In genomic region chr17:16218623-16219022, GRCm38 (mm10) we compare ENCODE assay signal across 11 mouse cellular contexts.
DNase-seq lines count a peak whose midpoint lies in the region; ATAC-seq and TF ChIP-seq lines count a peak whose summit lies in the region.
"Had no signal": no experiment of that assay in that cellular context is flagged by ENCODE, and none has a peak within 500 bp of the region (broad histone marks: within the 10 kb centered on the region; RNA-seq: fewer than 3 reads in every experiment).

No protein-coding gene starts in this region.

- no peaks in the 10 kb centered on the region for H3K79me2 ChIP-seq in heart, adult 2 months (replicated peaks; ENCODE audit: control insufficient read depth, insufficient read depth, low read length)

- intact Hi-C loops in heart, adult 2 months (cut with DNase I): no loop called here

- no peak overlapping the region for H3K4me2 ChIP-seq in heart, embryonic 12.5 days
- H3K4me2 ChIP-seq in embryonic facial prominence, embryonic 15.5 days (replicated peaks): no peak overlapping the region
- H3K4me2 ChIP-seq in limb, embryonic 14.5 days (replicated peaks; ENCODE audit: low read depth, low read length, severe bottlenecking): no peak overlapping the region

- TF ChIP-seq EP300 in heart, adult 2 months (IDR thresholded peaks at IDR 0.05; ENCODE audit: insufficient read depth, low read depth, low read length): no peak
- TF ChIP-seq EP300 in ES-Bruce4 (IDR thresholded peaks at IDR 0.05; ENCODE audit: insufficient read depth, low read depth, low read length): no peak

- no peak for TF ChIP-seq POLR2A in heart, adult 2 months (IDR thresholded peaks at IDR 0.05; ENCODE audit: insufficient read depth, low read depth, low read length)
- no peak for TF ChIP-seq POLR2A in ES-Bruce4 (IDR thresholded peaks at IDR 0.05; ENCODE audit: insufficient read depth, low read length)
- TF ChIP-seq POLR2A in limb, embryonic 14.5 days (IDR thresholded peaks at IDR 0.05; ENCODE audit: borderline replicate concordance, extremely low read depth, insufficient read depth, insufficient read length): no peak

- H3K36me3 ChIP-seq in heart, adult 2 months (ENCODE audit: control insufficient read depth, insufficient read depth, low read length): no peaks in the 10 kb centered on the region
- H3K36me3 ChIP-seq in heart, embryonic 12.5 days: no peaks in the 10 kb centered on the region
- no peaks in the 10 kb centered on the region for H3K36me3 ChIP-seq in ES-Bruce4 (ENCODE audit: control insufficient read depth, insufficient read depth, low read length, poor library complexity, severe bottlenecking)
- H3K36me3 ChIP-seq in embryonic facial prominence, embryonic 15.5 days: no peaks in the 10 kb centered on the region
- H3K36me3 ChIP-seq in limb, embryonic 14.5 days (ENCODE audit: control insufficient read depth, insufficient read depth, low read length): no peaks in the 10 kb centered on the region

- no peaks in the 10 kb centered on the region for H3K4me1 ChIP-seq in heart, adult 2 months (ENCODE audit: control insufficient read depth, insufficient read depth, low read length)
- no peaks in the 10 kb centered on the region for H3K4me1 ChIP-seq in heart, embryonic 12.5 days (replicated peaks)
- no peaks in the 10 kb centered on the region for H3K4me1 ChIP-seq in ES-Bruce4 (ENCODE audit: control insufficient read depth, insufficient read depth, low read length)
- H3K4me1 ChIP-seq in embryonic facial prominence, embryonic 15.5 days: no peaks in the 10 kb centered on the region
- H3K4me1 ChIP-seq in limb, embryonic 14.5 days (ENCODE audit: control insufficient read depth, insufficient read depth, low read length): no peaks in the 10 kb centered on the region

- H3K9me3 ChIP-seq in heart, embryonic 12.5 days (replicated peaks): no peaks in the 10 kb centered on the region
- H3K9me3 ChIP-seq in ES-Bruce4 (replicated peaks; ENCODE audit: control insufficient read depth, insufficient read depth, low read length, poor library complexity, severe bottlenecking): no peaks in the 10 kb centered on the region
- H3K9me3 ChIP-seq in embryonic facial prominence, embryonic 15.5 days (replicated peaks): no peaks in the 10 kb centered on the region
- no peaks in the 10 kb centered on the region for H3K9me3 ChIP-seq in limb, embryonic 14.5 days (ENCODE audit: control insufficient read depth, low read length)

- no peak overlapping the region for H3K27ac ChIP-seq in heart, adult 2 months
- H3K27ac ChIP-seq in heart, embryonic 12.5 days (ENCODE audit: poor library complexity, severe bottlenecking): no peak overlapping the region
- H3K27ac ChIP-seq in ES-Bruce4 (ENCODE audit: insufficient read depth, low read length): 0 out of 2 replicates have a peak overlapping the region, but pooled peaks have one; percentile 16
- no peak overlapping the region for H3K27ac ChIP-seq in embryonic facial prominence, embryonic 15.5 days (replicated peaks)
- H3K27ac ChIP-seq in limb, embryonic 14.5 days (replicated peaks; ENCODE audit: low read depth, low read length): peak overlapping the region; percentile 40; the same call in 1 of the 2 replicates

- no peak overlapping the region for H3K4me3 ChIP-seq in heart, adult 2 months
- H3K4me3 ChIP-seq in heart, embryonic 12.5 days: no peak overlapping the region
- H3K4me3 ChIP-seq in ES-Bruce4 (ENCODE audit: low read depth, low read length): no peak overlapping the region
- H3K4me3 ChIP-seq in embryonic facial prominence, embryonic 15.5 days (replicated peaks): no peak overlapping the region
- H3K4me3 ChIP-seq in limb, embryonic 14.5 days (replicated peaks; ENCODE audit: low read length): no peak overlapping the region

- no peak for ATAC-seq in heart, embryonic 12.5 days (ENCODE audit: insufficient number of reproducible peaks, low FRiP score)
- ATAC-seq in embryonic facial prominence, embryonic 15.5 days (ENCODE audit: insufficient number of reproducible peaks, low FRiP score, low TSS enrichment, low read depth): peak; percentile 80
- ATAC-seq in limb, embryonic 14.5 days (ENCODE audit: low FRiP score, low read depth): peak; percentile 94

- DNase-seq in heart, adult 2 months: peak; percentile 20 to 39
- DNase-seq in limb, embryonic 14.5 days (ENCODE audit: low spot score): peak; percentile 78
- DNase-seq in layer of hippocampus, adult 11-12 months (ENCODE audit: low spot score): no peak
- no peak for DNase-seq in layer of hippocampus, adult 9-10 months (ENCODE audit: low spot score)
- no peak for DNase-seq in urinary bladder, postnatal 14 days (ENCODE audit: low spot score)
- DNase-seq: adrenal gland, postnatal 10 days; cerebellum, adult 9-11 months; kidney, adult 18-20 months had no signal

- H3K27me3 ChIP-seq in heart, adult 2 months (ENCODE audit: control insufficient read depth, insufficient read depth, low read length): no peaks in the 10 kb centered on the region
- H3K27me3 ChIP-seq in heart, embryonic 12.5 days (replicated peaks): no peaks in the 10 kb centered on the region
- H3K27me3 ChIP-seq in ES-Bruce4 (ENCODE audit: control insufficient read depth, insufficient read depth, low read length, poor library complexity, severe bottlenecking): no peaks in the 10 kb centered on the region
- H3K27me3 ChIP-seq in embryonic facial prominence, embryonic 15.5 days: no peaks in the 10 kb centered on the region
- H3K27me3 ChIP-seq in limb, embryonic 14.5 days (ENCODE audit: control insufficient read depth, insufficient read depth, low read length): no peaks in the 10 kb centered on the region

- H3K9ac ChIP-seq in heart, adult 2 months (ENCODE audit: low read depth, low read length): no peak overlapping the region
- no peak overlapping the region for H3K9ac ChIP-seq in heart, embryonic 12.5 days
- no peak overlapping the region for H3K9ac ChIP-seq in ES-Bruce4 (ENCODE audit: low read depth, poor library complexity, severe bottlenecking)
- no peak overlapping the region for H3K9ac ChIP-seq in embryonic facial prominence, embryonic 15.5 days
- no peak overlapping the region for H3K9ac ChIP-seq in limb, embryonic 14.5 days (ENCODE audit: low read depth, low read length, severe bottlenecking)

- no peak for TF ChIP-seq CTCF in heart, adult 2 months (IDR thresholded peaks at IDR 0.05)
- TF ChIP-seq CTCF in ES-Bruce4 (IDR thresholded peaks at IDR 0.05; ENCODE audit: low read depth, low read length): no peak

- 53% methylated on average over 2 of the region's 2 CpGs for WGBS in heart, adult 2 months
- WGBS in heart, embryonic 12.5 days: 68% methylated on average over 2 of the region's 2 CpGs
- 49% methylated on average over 2 of the region's 2 CpGs for WGBS in embryonic facial prominence, embryonic 15.5 days
- WGBS in limb, embryonic 14.5 days: 46% methylated on average over 2 of the region's 2 CpGs

Comparison
In these comparisons a context has a peak if more than half of its experiments do, and no peak if none do; other contexts are left out.
1. DNase-seq: peak in heart, adult 2 months (2 of 2) and limb, embryonic 14.5 days (single experiment); none in layer of hippocampus, adult 11-12 months (single experiment), layer of hippocampus, adult 9-10 months (single experiment) and urinary bladder, postnatal 14 days (single experiment).
2. H3K27ac ChIP-seq: peak in ES-Bruce4 (single experiment) and limb, embryonic 14.5 days (single experiment); none in heart, adult 2 months (single experiment), heart, embryonic 12.5 days (single experiment) and embryonic facial prominence, embryonic 15.5 days (single experiment).